Mouse (Mus musculus) ES-Bruce4 (cell line): ENCODE measurements around the gene Jaml. TPM values are rescaled to one million over a fixed set of nuclear protein-coding genes. Genes with fewer than 3 reads are reported as not detected.

ENCODE experiments used
- H3K27ac ChIP-seq: 2 replicates; pipeline ENCODE4 v1.5.1; 2012; ENCODE audit warnings: low read length, inconsistent platforms; ENCODE audit not compliant: insufficient read depth
- H3K27me3 ChIP-seq: 2 replicates; pipeline ENCODE4 v1.6.1; 2012; ENCODE audit warnings: mild to moderate bottlenecking, low read length, inconsistent platforms; ENCODE audit not compliant: control insufficient read depth, poor library complexity, insufficient read depth, severe bottlenecking
- H3K36me3 ChIP-seq: 2 replicates; pipeline ENCODE4 v1.6.1; 2012; ENCODE audit warnings: inconsistent platforms, mild to moderate bottlenecking, low read length, moderate library complexity; ENCODE audit not compliant: control insufficient read depth, poor library complexity, insufficient read depth, severe bottlenecking
- H3K4me1 ChIP-seq: one replicate; pipeline ENCODE4 v1.8.1; 2011; ENCODE audit warnings: low read length; ENCODE audit not compliant: control insufficient read depth, insufficient read depth
- H3K4me3 ChIP-seq: 2 replicates; pipeline ENCODE4 v1.5.1; 2011; ENCODE audit warnings: low read depth, mild to moderate bottlenecking, low read length
- H3K9ac ChIP-seq: 2 replicates; pipeline ENCODE4 v1.6.1; 2012; ENCODE audit warnings: low read depth, mild to moderate bottlenecking, inconsistent platforms; ENCODE audit not compliant: poor library complexity, severe bottlenecking
- H3K9me3 ChIP-seq: replicated peaks from 2 replicates; pipeline ENCODE4 v1.6.1; 2012; ENCODE audit warnings: mild to moderate bottlenecking, low read length, inconsistent platforms; ENCODE audit not compliant: control insufficient read depth, poor library complexity, insufficient read depth, severe bottlenecking
- CTCF ChIP-seq: IDR thresholded peaks from one replicate; pipeline ENCODE4 v1.8.1; 2011; ENCODE audit warnings: low read depth, low read length
- EP300 ChIP-seq: IDR thresholded peaks from 2 replicates; pipeline ENCODE4 v1.6.1; 2011; ENCODE audit warnings: low read depth, low read length; ENCODE audit not compliant: insufficient read depth
- POLR2A ChIP-seq: IDR thresholded peaks from one replicate; pipeline ENCODE4 v1.8.1; 2011; ENCODE audit warnings: low read length; ENCODE audit not compliant: insufficient read depth
- polyA plus RNA-seq: library from polyadenylated mRNA; stranded (reverse); fragments of >200 nt; gene quantifications from 2 replicates; pipeline ENCODE4 v1.2.4, GENCODE M21; 2011; ENCODE audit warnings: low read depth; ENCODE audit not compliant: missing spikeins, insufficient read depth, insufficient read length

The Jaml gene
- polyA plus RNA-seq, 1 experiment = not detected

DNA sequence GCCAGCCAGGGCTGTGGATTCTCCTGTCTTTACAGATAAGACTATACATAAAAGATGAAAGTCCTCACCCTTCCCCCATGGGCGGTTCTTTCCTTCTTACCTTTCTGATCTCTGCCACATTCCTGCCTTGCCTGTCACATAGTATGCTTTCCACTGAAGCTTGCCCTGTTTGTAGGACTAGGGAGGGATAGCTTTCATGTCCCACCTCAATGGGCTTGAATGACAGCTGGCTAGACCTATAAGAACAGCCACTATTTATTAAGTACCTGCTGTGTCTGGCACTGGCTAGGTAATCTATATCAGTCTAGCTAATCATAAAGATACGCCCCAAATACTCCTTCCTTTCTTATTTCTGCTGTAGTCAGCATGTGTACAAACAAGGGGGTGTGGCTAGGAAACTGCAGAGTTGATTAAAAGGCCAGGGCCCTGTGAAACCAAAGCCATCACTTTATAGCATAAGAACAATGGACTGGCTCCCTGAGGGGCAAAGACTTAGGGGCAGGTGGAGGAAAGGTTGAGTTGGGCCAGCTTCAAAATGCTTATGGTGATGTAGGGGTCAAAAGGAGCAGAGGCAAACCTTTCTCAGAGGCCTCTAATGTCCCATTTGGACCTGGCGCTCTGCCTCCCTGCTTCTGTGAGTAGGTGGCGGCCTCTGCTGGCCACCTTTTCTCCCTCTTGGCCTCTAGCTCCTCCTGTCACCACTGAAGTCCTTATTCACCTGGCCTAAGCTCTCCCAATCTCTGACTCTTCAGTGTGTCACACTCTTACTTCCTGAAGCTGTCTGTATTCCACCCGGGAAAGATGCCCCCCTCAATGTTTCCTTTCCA is 54.7 kb downstream of the Jaml start:
- no peaks in the 10 kb centered on the region for H3K4me1 ChIP-seq
- H3K9ac ChIP-seq = no peak overlapping the region
- no peak overlapping the region for H3K27ac ChIP-seq
- H3K4me3 ChIP-seq = no peak overlapping the region
- no peak for TF ChIP-seq POLR2A
- TF ChIP-seq EP300 = no peak
- TF ChIP-seq CTCF = peak; percentile 87
- H3K9me3 ChIP-seq = no peaks in the 10 kb centered on the region
- no peaks in the 10 kb centered on the region for H3K36me3 ChIP-seq
- H3K27me3 ChIP-seq = peaks cover under 1% of the 10 kb centered on the region; the same call in 1 of the 2 replicates

DNA sequence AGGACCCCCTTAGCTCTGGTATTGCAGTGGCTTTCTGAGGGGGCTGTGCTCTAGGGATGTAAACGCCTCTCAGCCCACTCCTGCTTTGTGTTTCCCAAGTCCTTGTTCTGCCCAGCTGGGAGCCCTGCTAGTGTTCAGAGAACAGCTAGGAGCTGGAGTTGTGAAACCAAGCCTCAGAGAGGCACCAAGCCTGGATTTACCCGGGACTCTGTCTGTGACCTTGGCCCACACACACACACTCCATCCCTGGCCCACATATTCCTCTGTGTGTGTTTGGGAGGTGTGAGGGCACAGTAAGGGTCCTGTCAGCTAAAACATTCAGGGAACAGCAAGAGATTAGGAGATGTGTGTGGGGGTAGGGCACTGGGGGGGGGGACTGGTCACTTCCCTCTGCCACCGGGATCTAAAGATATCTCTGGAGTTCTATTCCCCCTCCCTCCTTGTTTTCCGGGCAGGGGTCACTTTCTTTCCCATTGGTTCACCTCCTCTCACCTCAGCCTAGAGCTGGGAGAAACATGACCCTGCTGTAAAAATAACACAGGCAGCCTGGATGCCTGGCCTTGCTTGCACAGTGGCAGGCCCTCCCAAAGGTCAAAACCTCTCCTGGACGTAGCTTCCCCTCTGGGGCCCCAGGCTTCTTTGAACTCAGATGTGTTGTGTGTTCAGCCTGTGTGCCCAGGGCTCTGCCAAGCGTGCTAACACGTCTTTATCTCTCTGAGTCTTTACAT is 57.6 kb downstream of the Jaml start:
- Histone ChIP-seq H3K9me3 (no peaks in the 10 kb centered on the region), H3K4me1 (no peaks in the 10 kb centered on the region), H3K9ac (no peak overlapping the region), H3K4me3 (no peak overlapping the region), H3K27me3 (peaks cover 1% of the 10 kb centered on the region; the same call in 1 of the 2 replicates), H3K36me3 (no peaks in the 10 kb centered on the region), H3K27ac (no peak overlapping the region)
- TF ChIP-seq CTCF (no peak), POLR2A (no peak), EP300 (no peak)

DNA sequence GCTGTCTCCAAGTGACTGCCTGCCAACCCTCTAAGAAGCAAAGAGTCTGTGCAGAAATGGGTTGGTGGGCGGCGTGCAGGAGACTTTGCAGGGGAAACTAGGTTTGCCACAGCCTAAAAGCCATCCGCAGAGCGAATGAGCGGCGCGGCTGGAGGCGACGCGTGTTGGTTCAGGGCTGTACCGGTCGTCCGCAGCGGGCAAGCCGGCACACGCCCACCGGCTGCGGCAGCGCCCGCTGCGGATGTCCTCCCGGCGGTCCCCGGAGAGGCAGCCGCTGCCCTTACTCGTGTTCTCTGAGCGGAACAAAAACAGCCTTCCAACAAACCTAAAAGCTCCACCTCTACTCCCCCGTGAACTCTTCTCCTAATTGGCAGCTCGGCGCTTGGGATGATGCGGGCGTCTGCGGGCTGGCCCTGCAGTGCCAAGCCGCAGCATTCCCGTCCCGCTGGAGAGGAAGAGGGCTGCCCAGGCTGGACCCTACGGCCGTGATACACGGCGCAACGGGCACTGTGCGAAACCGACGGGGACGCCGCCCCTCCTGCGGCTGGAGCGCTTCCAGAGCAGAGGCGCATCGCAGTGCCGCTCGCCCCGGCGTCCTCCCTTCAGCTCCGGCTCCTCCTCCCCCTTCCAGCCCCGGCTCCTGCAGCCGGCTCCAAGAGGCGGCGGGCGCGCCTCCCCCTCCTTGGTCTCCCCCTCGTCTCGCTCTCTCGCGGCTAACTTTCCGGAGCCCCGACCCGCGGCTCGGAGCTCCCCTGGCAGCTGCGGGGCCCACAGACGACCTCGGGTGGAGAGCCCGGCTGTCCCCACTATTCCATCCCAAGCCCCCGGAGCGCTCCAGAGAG is 59.4 kb downstream of the Jaml start, which contains the start of gene Scn4b:
Gene Scn4b, plus strand, starts transcription at position 205 of the 842 bp plus-strand sequence.
- TF ChIP-seq EP300 (no peak), POLR2A (no peak), CTCF (no peak)
- no peaks in the 10 kb centered on the region for H3K4me1 ChIP-seq

DNA sequence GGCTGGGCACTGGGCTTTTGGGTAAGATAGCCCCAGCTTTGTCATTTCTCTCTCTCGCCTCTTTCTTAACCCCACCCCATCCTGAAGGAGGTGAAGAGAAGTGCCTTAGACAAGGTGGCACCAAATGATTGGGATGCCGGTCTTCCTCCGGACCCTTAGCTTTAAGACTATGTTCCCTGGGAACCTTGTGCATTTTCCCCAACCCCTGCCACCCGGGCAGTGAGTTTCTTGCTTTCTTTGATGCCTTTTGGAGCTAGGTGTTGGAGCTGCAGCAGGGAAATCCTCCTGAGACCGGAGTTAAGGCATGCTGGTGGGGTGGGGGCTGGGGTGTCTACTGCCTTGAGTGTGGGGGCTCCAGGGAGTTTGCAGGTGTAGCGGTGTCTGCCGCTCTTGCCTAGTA is 60.1 kb downstream of the Jaml start:
- Histone ChIP-seq H3K9me3 (no peaks in the 10 kb centered on the region), H3K9ac (peak overlapping the region; percentile 51), H3K36me3 (no peaks in the 10 kb centered on the region), H3K27me3 (peaks cover 1% of the 10 kb centered on the region; the same call in 1 of the 2 replicates), H3K4me1 (no peaks in the 10 kb centered on the region), H3K27ac (no peak overlapping the region), H3K4me3 (peak overlapping the region; percentile 58)
- TF ChIP-seq POLR2A (no peak), EP300 (no peak), CTCF (no peak)

More for the DNA sequence above, 59.4 kb downstream of the Jaml start, which contains the start of gene Scn4b:
- no peaks in the 10 kb centered on the region for H3K36me3 ChIP-seq
- no peaks in the 10 kb centered on the region for H3K9me3 ChIP-seq
- no peak within 1 kb of the TSS for H3K27ac ChIP-seq
- H3K9ac ChIP-seq = peak within 1 kb of the TSS; percentile 51
- peaks cover 1% of the 10 kb centered on the region; the same call in 1 of the 2 replicates for H3K27me3 ChIP-seq
- peak within 1 kb of the TSS; percentile 58 for H3K4me3 ChIP-seq

DNA sequence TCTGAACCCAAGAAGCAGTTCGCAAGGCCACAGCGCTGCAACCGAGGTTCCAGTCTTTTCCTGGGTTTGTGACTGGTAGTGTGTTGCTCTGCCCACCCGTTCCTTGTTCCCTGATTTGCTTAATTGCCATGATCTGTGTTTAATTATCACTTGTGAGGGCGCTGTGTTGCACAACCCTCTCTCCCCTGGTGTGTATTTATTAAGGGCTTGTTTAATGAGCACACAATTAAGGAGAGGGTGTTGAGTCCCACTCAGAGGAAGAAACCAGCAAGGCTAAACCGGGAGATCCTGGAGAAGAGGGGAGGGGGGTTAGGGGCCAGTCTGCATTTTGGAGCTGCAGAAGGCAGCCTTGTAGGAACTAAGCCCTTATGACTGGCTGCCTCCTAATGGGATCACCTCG is 62.0 kb downstream of the Jaml start:
- no peaks in the 10 kb centered on the region for H3K36me3 ChIP-seq
- H3K27ac ChIP-seq = no peak overlapping the region
- no peak for TF ChIP-seq CTCF
- TF ChIP-seq POLR2A = no peak
- no peak for TF ChIP-seq EP300
- H3K27me3 ChIP-seq = peaks cover 1% of the 10 kb centered on the region; the same call in 1 of the 2 replicates
- H3K4me1 ChIP-seq = no peaks in the 10 kb centered on the region
- H3K9ac ChIP-seq = no peak overlapping the region
- H3K4me3 ChIP-seq = no peak overlapping the region
- no peaks in the 10 kb centered on the region for H3K9me3 ChIP-seq
